ENCODE assay signal across 9 mouse cellular contexts in the genomic region with DNA sequence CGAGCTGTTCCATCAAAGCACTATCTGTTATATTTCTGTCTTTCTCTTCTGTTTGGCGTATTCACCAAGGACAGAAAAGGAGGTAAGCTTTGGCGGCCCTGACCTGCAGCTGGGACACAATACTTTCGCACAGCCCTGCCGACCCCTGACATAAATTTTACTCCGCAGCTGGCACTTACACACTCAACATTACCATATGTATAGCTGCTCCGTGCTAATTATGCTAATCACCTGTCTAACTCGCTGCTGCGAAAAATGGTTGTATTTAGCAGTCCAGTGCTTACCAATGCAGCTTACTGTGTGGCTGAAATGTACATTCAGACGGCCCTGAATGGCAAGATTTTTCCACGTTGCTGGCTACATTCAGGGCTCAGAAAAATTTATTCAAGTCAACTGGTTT. TPM values are rescaled to one million over a fixed set of nuclear protein-coding genes. Genes with fewer than 3 reads are reported as not detected.
DNase-seq lines count a peak whose midpoint lies in the region; ATAC-seq lines count a peak whose summit lies in the region.
"Had no signal": no experiment of that assay in that cellular context is flagged by ENCODE, and none has a peak within 500 bp of the region (broad histone marks: within the 10 kb centered on the region; RNA-seq: fewer than 3 reads in every experiment).

No protein-coding gene starts in this region.

- H3K9ac ChIP-seq in embryonic facial prominence, embryonic 12.5 days, result no peak overlapping the region
- H3K9ac ChIP-seq in hindbrain, embryonic 15.5 days, result no peak overlapping the region
- no peak overlapping the region for H3K9ac ChIP-seq in midbrain, embryonic 16.5 days (ENCODE audit: low read depth, low read length)
- no peak overlapping the region for H3K9ac ChIP-seq in liver, embryonic 12.5 days

- peaks cover 5% of the 10 kb centered on the region; the same call in 1 of the 2 replicates for H3K36me3 ChIP-seq in embryonic facial prominence, embryonic 12.5 days
- H3K36me3 ChIP-seq in hindbrain, embryonic 15.5 days, result no peaks in the 10 kb centered on the region
- no peaks in the 10 kb centered on the region for H3K36me3 ChIP-seq in midbrain, embryonic 16.5 days (ENCODE audit: control insufficient read depth, insufficient read depth, low read length)
- peaks cover 43% of the 10 kb centered on the region for H3K36me3 ChIP-seq in liver, embryonic 12.5 days

- no peak overlapping the region for H3K27ac ChIP-seq in embryonic facial prominence, embryonic 12.5 days
- H3K27ac ChIP-seq in hindbrain, embryonic 15.5 days (replicated peaks), result peak overlapping the region; percentile 62
- peak overlapping the region; percentile 38; the same call in 1 of the 2 replicates for H3K27ac ChIP-seq in midbrain, embryonic 16.5 days (ENCODE audit: low read length)
- H3K27ac ChIP-seq in liver, embryonic 12.5 days, result no peak overlapping the region

- no peak overlapping the region for H3K4me3 ChIP-seq in embryonic facial prominence, embryonic 12.5 days
- peak overlapping the region; percentile 1 for H3K4me3 ChIP-seq in hindbrain, embryonic 15.5 days
- no peak overlapping the region for H3K4me3 ChIP-seq in midbrain, embryonic 16.5 days (ENCODE audit: low read depth, low read length)
- H3K4me3 ChIP-seq in liver, embryonic 12.5 days, result no peak overlapping the region

- H3K9me3 ChIP-seq in embryonic facial prominence, embryonic 12.5 days, result no peaks in the 10 kb centered on the region
- H3K9me3 ChIP-seq in hindbrain, embryonic 15.5 days, result no peaks in the 10 kb centered on the region
- H3K9me3 ChIP-seq in midbrain, embryonic 16.5 days (replicated peaks; ENCODE audit: control insufficient read depth, low read length, poor library complexity, severe bottlenecking), result no peaks in the 10 kb centered on the region
- H3K9me3 ChIP-seq in liver, embryonic 12.5 days (replicated peaks), result no peaks in the 10 kb centered on the region

- peak overlapping the region; percentile 14 for H3K4me2 ChIP-seq in embryonic facial prominence, embryonic 12.5 days (replicated peaks)
- H3K4me2 ChIP-seq in hindbrain, embryonic 15.5 days, result peak overlapping the region; percentile 21
- H3K4me2 ChIP-seq in midbrain, embryonic 16.5 days (ENCODE audit: low read length), result peak overlapping the region; percentile 24; the same call in 1 of the 2 replicates
- no peak overlapping the region for H3K4me2 ChIP-seq in liver, embryonic 12.5 days

- WGBS in embryonic facial prominence, embryonic 12.5 days, result 42% methylated on average over 11 of the region's 11 CpGs
- WGBS in hindbrain, embryonic 15.5 days, result 17% methylated on average over 11 of the region's 11 CpGs
- 7% methylated on average over 11 of the region's 11 CpGs for WGBS in midbrain, embryonic 16.5 days
- 75% methylated on average over 11 of the region's 11 CpGs for WGBS in liver, embryonic 12.5 days (ENCODE audit: insufficient replicate concordance)

- no peaks in the 10 kb centered on the region for H3K27me3 ChIP-seq in embryonic facial prominence, embryonic 12.5 days
- no peaks in the 10 kb centered on the region for H3K27me3 ChIP-seq in hindbrain, embryonic 15.5 days
- H3K27me3 ChIP-seq in midbrain, embryonic 16.5 days (ENCODE audit: control insufficient read depth, insufficient read depth, low read depth, low read length), result no peaks in the 10 kb centered on the region
- no peaks in the 10 kb centered on the region for H3K27me3 ChIP-seq in liver, embryonic 12.5 days (replicated peaks)

- peaks cover 92% of the 10 kb centered on the region for H3K4me1 ChIP-seq in embryonic facial prominence, embryonic 12.5 days
- H3K4me1 ChIP-seq in hindbrain, embryonic 15.5 days (replicated peaks), result peaks cover 87% of the 10 kb centered on the region
- H3K4me1 ChIP-seq in midbrain, embryonic 16.5 days (ENCODE audit: control insufficient read depth, insufficient read depth, low read length), result peaks cover 35% of the 10 kb centered on the region
- H3K4me1 ChIP-seq in liver, embryonic 12.5 days, result peaks cover 80% of the 10 kb centered on the region

- ATAC-seq in embryonic facial prominence, embryonic 12.5 days (ENCODE audit: insufficient number of reproducible peaks, insufficient read depth, low FRiP score, low TSS enrichment), result no peak
- ATAC-seq in hindbrain, embryonic 15.5 days (ENCODE audit: low FRiP score, low read depth), result peak; percentile 72
- ATAC-seq in midbrain, embryonic 16.5 days, result peak; percentile 46
- ATAC-seq in liver, embryonic 12.5 days, result no peak
- ATAC-seq: lung, postnatal 0 days had no signal

- peak; percentile 20 for DNase-seq in Muller cell, postnatal 12 days (ENCODE audit: inconsistent ontology term)
- DNase-seq in urinary bladder, adult 18-20 months (ENCODE audit: low spot score in 2 of 2), result no peak
- no peak for DNase-seq in kidney, postnatal 10 days
- DNase-seq: heart, postnatal 36 days had no signal

RNA-seq across cellular contexts. Expression of a gene that starts 18.8 kb away (rescaled TPM):
- polyA plus RNA-seq in embryonic facial prominence, embryonic 12.5 days (2016; fragmentation: Nextera tagmentation; extraction: Ambion mirVana), result 24.9 and 29.2 TPM in 2 replicates
- polyA plus RNA-seq in hindbrain, embryonic 15.5 days (2015; fragmentation: Nextera tagmentation; extraction: Ambion mirVana), result 16.3 and 16.6 TPM in 2 replicates
- polyA plus RNA-seq in midbrain, embryonic 16.5 days (2015; fragmentation: Nextera tagmentation; extraction: Ambion mirVana), result 14.3 and 15.0 TPM in 2 replicates
- 7.0 TPM in 2 replicates for polyA plus RNA-seq in liver, embryonic 12.5 days (2016; fragmentation: Nextera tagmentation; extraction: Ambion mirVana)

RNA-seq across cellular contexts. Expression of a gene that starts 57.5 kb away (rescaled TPM):
- polyA plus RNA-seq in embryonic facial prominence, embryonic 12.5 days (2016; fragmentation: Nextera tagmentation; extraction: Ambion mirVana), result 21.8 and 23.7 TPM in 2 replicates
- 15.5 and 17.6 TPM in 2 replicates for polyA plus RNA-seq in hindbrain, embryonic 15.5 days (2015; fragmentation: Nextera tagmentation; extraction: Ambion mirVana)
- polyA plus RNA-seq in midbrain, embryonic 16.5 days (2015; fragmentation: Nextera tagmentation; extraction: Ambion mirVana), result 14.2 and 15.2 TPM in 2 replicates
- polyA plus RNA-seq in liver, embryonic 12.5 days (2016; fragmentation: Nextera tagmentation; extraction: Ambion mirVana), result 13.5 TPM in 2 replicates

Comparison
In these comparisons a context has a peak if more than half of its experiments do, and no peak if none do; other contexts are left out.
1. ATAC-seq: peak in hindbrain, embryonic 15.5 days (single experiment) and midbrain, embryonic 16.5 days (single experiment); none in embryonic facial prominence, embryonic 12.5 days (single experiment) and liver, embryonic 12.5 days (single experiment).
2. H3K27ac ChIP-seq: peak in hindbrain, embryonic 15.5 days (single experiment) and midbrain, embryonic 16.5 days (single experiment); none in embryonic facial prominence, embryonic 12.5 days (single experiment) and liver, embryonic 12.5 days (single experiment).